7 mouse cellular contexts compared by ENCODE assay signal in genomic region chr3:51223556-51223955, GRCm38 (mm10). TPM values are rescaled to one million over a fixed set of nuclear protein-coding genes. Genes with fewer than 3 reads are reported as not detected.
DNase-seq lines count a peak whose midpoint lies in the region; ATAC-seq and TF ChIP-seq lines count a peak whose summit lies in the region.

No protein-coding gene starts in this region.

- no peak for TF ChIP-seq POLR2A in limb, embryonic 14.5 days (IDR thresholded peaks at IDR 0.05; ENCODE audit: borderline replicate concordance, extremely low read depth, insufficient read depth, insufficient read length)

- no peak for TF ChIP-seq CTCF in lung, postnatal 0 days (IDR thresholded peaks at IDR 0.05)

- no peak for DNase-seq in lung, postnatal 0 days (ENCODE audit: low spot score)
- DNase-seq in lung, postnatal 14 days, result no peak
- no peak for DNase-seq in limb, embryonic 14.5 days (ENCODE audit: low spot score)
- DNase-seq in testis, postnatal 14 days (ENCODE audit: low spot score), result no peak
- DNase-seq in cerebellum, postnatal 36 days, result no peak

- ATAC-seq in lung, postnatal 0 days, result no peak
- ATAC-seq in forebrain, embryonic 13.5 days, result no peak
- no peak for ATAC-seq in limb, embryonic 14.5 days (ENCODE audit: low FRiP score, low read depth)
- ATAC-seq in stomach, embryonic 16.5 days (ENCODE audit: insufficient read depth, low FRiP score), result no peak

- peaks cover 9% of the 10 kb centered on the region; the same call in 1 of the 2 replicates for H3K4me1 ChIP-seq in lung, postnatal 0 days (ENCODE audit: insufficient read depth, low read depth, low read length)
- H3K4me1 ChIP-seq in forebrain, embryonic 13.5 days, result peaks cover 23% of the 10 kb centered on the region
- H3K4me1 ChIP-seq in limb, embryonic 14.5 days (ENCODE audit: control insufficient read depth, insufficient read depth, low read length), result peaks cover 7% of the 10 kb centered on the region; the same call in 1 of the 2 replicates
- peaks cover 6% of the 10 kb centered on the region for H3K4me1 ChIP-seq in stomach, embryonic 16.5 days (ENCODE audit: control insufficient read depth, insufficient read depth, low read length)

- H3K9ac ChIP-seq in lung, postnatal 0 days (replicated peaks; ENCODE audit: low read depth), result no peak overlapping the region
- no peak overlapping the region for H3K9ac ChIP-seq in forebrain, embryonic 13.5 days
- no peak overlapping the region for H3K9ac ChIP-seq in limb, embryonic 14.5 days (ENCODE audit: low read depth, low read length, severe bottlenecking)
- no peak overlapping the region for H3K9ac ChIP-seq in stomach, embryonic 16.5 days (ENCODE audit: low read length)

- WGBS in lung, postnatal 0 days, result 22% methylated on average over 5 of the region's 5 CpGs
- WGBS in forebrain, embryonic 13.5 days, result 21% methylated on average over 5 of the region's 5 CpGs
- WGBS in limb, embryonic 14.5 days, result 21% methylated on average over 5 of the region's 5 CpGs
- WGBS in stomach, embryonic 16.5 days, result 33% methylated on average over 5 of the region's 5 CpGs

- H3K9me3 ChIP-seq in lung, postnatal 0 days (ENCODE audit: low read length), result no peaks in the 10 kb centered on the region
- no peaks in the 10 kb centered on the region for H3K9me3 ChIP-seq in forebrain, embryonic 13.5 days (replicated peaks)
- H3K9me3 ChIP-seq in limb, embryonic 14.5 days (ENCODE audit: control insufficient read depth, low read length), result no peaks in the 10 kb centered on the region
- no peaks in the 10 kb centered on the region for H3K9me3 ChIP-seq in stomach, embryonic 16.5 days (replicated peaks; ENCODE audit: control insufficient read depth, low read length)

- peak overlapping the region; percentile 98 for H3K27ac ChIP-seq in lung, postnatal 0 days (ENCODE audit: low read length)
- H3K27ac ChIP-seq in forebrain, embryonic 13.5 days, result no peak overlapping the region
- no peak overlapping the region for H3K27ac ChIP-seq in limb, embryonic 14.5 days (replicated peaks; ENCODE audit: low read depth, low read length)
- peak overlapping the region; percentile 95; the same call in 1 of the 2 replicates for H3K27ac ChIP-seq in stomach, embryonic 16.5 days (ENCODE audit: low read length)

- H3K27me3 ChIP-seq in lung, postnatal 0 days (replicated peaks; ENCODE audit: insufficient read depth, low read length), result no peaks in the 10 kb centered on the region
- no peaks in the 10 kb centered on the region for H3K27me3 ChIP-seq in forebrain, embryonic 13.5 days
- H3K27me3 ChIP-seq in limb, embryonic 14.5 days (ENCODE audit: control insufficient read depth, insufficient read depth, low read length), result no peaks in the 10 kb centered on the region
- no peaks in the 10 kb centered on the region for H3K27me3 ChIP-seq in stomach, embryonic 16.5 days (ENCODE audit: control insufficient read depth, insufficient read depth, low read length)

- no peak overlapping the region for H3K4me3 ChIP-seq in lung, postnatal 0 days (ENCODE audit: low read depth, low read length)
- H3K4me3 ChIP-seq in forebrain, embryonic 13.5 days, result peak overlapping the region; percentile 92
- H3K4me3 ChIP-seq in limb, embryonic 14.5 days (replicated peaks; ENCODE audit: low read length), result no peak overlapping the region
- H3K4me3 ChIP-seq in stomach, embryonic 16.5 days (replicated peaks; ENCODE audit: low read length), result peak overlapping the region; percentile 93

- no peaks in the 10 kb centered on the region for H3K36me3 ChIP-seq in lung, postnatal 0 days (ENCODE audit: insufficient read depth, low read length)
- H3K36me3 ChIP-seq in forebrain, embryonic 13.5 days (ENCODE audit: poor library complexity, severe bottlenecking), result no peaks in the 10 kb centered on the region
- H3K36me3 ChIP-seq in limb, embryonic 14.5 days (ENCODE audit: control insufficient read depth, insufficient read depth, low read length), result no peaks in the 10 kb centered on the region
- H3K36me3 ChIP-seq in stomach, embryonic 16.5 days (ENCODE audit: control insufficient read depth, insufficient read depth, low read length), result no peaks in the 10 kb centered on the region

- no peak for TF ChIP-seq EP300 in lung, postnatal 0 days (IDR thresholded peaks at IDR 0.05)

- H3K4me2 ChIP-seq in lung, postnatal 0 days (replicated peaks; ENCODE audit: low read depth, low read length), result peak overlapping the region; percentile 83
- peak overlapping the region; percentile 77 for H3K4me2 ChIP-seq in forebrain, embryonic 13.5 days
- H3K4me2 ChIP-seq in limb, embryonic 14.5 days (replicated peaks; ENCODE audit: low read depth, low read length, severe bottlenecking), result peak overlapping the region; percentile 69
- H3K4me2 ChIP-seq in stomach, embryonic 16.5 days (ENCODE audit: low read depth, low read length), result peak overlapping the region; percentile 84

RNA-seq across cellular contexts. Expression of gene Noct, which starts 0.7 kb away (rescaled TPM):
- polyA plus RNA-seq in lung, postnatal 0 days (2015; fragmentation: Nextera tagmentation; extraction: Ambion mirVana), result 4.1 and 4.2 TPM in 2 replicates
- polyA plus RNA-seq in forebrain, embryonic 13.5 days (2015; fragmentation: Nextera tagmentation; extraction: Ambion mirVana), result 13.4 and 13.9 TPM in 2 replicates
- 18.0 and 23.3 TPM in 2 replicates for polyA plus RNA-seq in limb, embryonic 14.5 days (2012; rRNA removed)
- polyA plus RNA-seq in limb, embryonic 14.5 days (2014; fragmentation: Nextera tagmentation; extraction: Ambion mirVana), result 10.0 and 11.7 TPM in 2 replicates
- polyA plus RNA-seq in stomach, embryonic 16.5 days (2015; fragmentation: Nextera tagmentation; extraction: Ambion mirVana), result 5.7 and 6.3 TPM in 2 replicates

Comparison
In these comparisons a context has a peak if more than half of its experiments do, and no peak if none do; other contexts are left out.
1. H3K27ac ChIP-seq: peak in lung, postnatal 0 days (single experiment) and stomach, embryonic 16.5 days (single experiment); none in forebrain, embryonic 13.5 days (single experiment) and limb, embryonic 14.5 days (single experiment).
2. H3K4me3 ChIP-seq: peak in forebrain, embryonic 13.5 days (single experiment) and stomach, embryonic 16.5 days (single experiment); none in lung, postnatal 0 days (single experiment) and limb, embryonic 14.5 days (single experiment).
3. Peak in every context shown above with its lines, with median percentiles within 50 percentile points of each other: H3K4me2 ChIP-seq.